Mouse (Mus musculus): ENCODE measurements around the gene Cyb5r4.

GRCm38 (mm10) chr9:87005435-87005779 is 16.4 kb upstream of the Cyb5r4 start:
- TF ChIP-seq POLR2A (IDR thresholded peaks at IDR 0.05; ENCODE audit: borderline replicate concordance, extremely low read depth, low read depth, low read length), result no peak
- no peak for TF ChIP-seq CTCF (IDR thresholded peaks at IDR 0.05; ENCODE audit: insufficient read depth, low read length)
